Mouse (Mus musculus): ENCODE data around the gene Elp4.

Gene Elp4

DNA sequence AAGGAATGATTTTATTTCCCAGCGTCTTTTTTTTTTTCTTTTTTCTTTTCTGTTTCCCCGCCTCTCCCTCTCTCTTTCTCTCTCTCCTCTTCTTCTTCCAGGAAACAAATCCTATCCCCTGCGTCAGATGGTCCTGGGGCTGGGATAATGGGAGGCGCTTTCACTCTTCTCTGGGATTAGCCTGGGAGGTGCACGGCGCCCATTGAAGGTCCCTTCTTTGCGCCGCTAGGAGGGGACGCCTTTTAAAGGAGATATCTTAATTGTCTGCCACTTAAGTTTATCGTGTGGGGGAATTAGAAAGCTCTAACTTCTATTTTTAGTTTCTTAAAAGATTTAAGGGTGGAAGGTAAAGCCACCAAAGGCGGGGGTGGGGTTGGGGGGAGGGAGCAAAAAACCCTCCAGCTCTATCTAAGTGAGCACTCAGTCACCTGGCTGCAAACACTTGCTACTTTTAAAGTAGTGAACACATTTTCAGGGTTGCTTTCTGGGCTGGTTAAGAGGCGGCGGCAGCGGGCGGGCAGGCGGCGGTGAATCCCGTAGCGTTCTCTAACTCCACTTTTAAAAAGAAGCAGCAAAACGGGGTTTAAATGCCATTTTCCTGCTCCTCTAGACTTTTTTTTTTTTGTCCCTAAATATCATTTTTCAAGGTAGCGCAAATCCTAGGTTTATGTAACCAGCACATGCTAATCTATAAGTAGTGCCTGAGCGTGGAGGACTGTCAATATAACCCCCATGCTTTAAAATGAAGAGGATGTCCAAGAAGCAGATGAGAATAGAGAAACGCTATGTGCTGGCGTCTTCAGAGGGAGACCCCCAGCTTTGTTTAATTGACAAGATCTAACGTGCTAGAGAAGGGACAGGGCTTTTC lies 215.7 kb downstream of the Elp4 start:
- in situ Hi-C loops (cut with MboI; ENCODE audit: low pct_unique_long_range_greater_than_20kb in 1 of 2, low sequenced_read_pairs in 2 of 2, unreplicated experiment in 1 of 2): loop anchor here in 1 of 2 experiments (25.0 kb wide), 1 partner anchor 551 kb away; the partner anchor contains the start of gene Wt1

DNA sequence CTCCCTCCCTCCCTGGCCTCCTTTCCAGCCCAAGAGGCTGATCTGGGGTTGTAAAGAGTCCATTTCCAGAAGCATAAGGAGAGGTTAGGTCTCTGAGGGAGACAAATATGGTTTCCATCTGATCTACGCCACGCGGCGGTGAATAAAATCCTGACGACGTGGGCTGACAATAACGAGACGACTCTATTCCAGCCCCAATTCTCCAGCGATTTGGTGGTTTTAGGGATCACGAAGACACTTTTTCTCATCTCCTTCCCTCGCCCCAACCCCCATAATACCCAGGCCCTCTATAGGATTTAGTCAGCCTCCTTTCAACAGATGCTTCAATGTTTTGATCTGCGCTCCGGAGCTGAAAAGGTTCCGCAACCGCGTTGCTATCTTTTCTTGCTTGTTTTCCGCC lies 216.4 kb downstream of the Elp4 start:
- in situ Hi-C loops (cut with MboI; ENCODE audit: low pct_unique_long_range_greater_than_20kb in 1 of 2, low sequenced_read_pairs in 2 of 2, unreplicated experiment in 1 of 2): loop anchor here in 1 of 2 experiments (25.0 kb wide), 1 partner anchor 551 kb away; the partner anchor contains the start of gene Wt1

DNA sequence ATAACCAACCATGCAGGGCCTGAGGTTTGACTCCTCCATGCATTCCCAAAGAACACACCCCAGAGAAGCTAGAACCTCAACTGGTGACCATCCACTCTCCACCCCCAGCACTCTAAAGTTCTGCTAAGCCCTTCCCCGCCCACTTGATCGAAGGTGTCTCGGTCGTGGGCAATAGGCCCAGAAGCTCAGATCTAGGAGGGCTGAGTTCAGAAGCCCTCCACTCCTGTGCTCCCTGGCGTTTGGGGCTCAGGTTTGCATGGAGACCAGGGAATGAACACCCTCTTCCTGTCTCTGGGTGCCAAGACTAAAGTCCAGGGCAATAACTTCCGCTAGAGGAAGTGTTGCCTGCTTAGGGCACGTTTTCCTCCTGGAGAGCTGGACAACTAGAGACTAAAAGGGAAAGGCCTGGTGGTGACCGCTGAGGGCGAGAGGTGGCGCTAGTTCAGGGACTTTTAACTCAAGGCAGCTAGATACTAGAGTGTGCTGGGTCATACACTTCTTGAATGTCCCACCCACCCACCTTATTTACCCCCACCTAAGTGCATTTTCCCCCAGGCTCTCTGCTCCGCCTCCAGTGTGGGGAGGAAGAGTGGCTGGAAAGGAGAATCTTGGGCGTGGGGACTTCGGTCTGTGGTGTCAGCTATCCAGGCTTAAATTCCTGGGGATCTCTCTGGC lies 216.9 kb downstream of the Elp4 start:
- in situ Hi-C loops (cut with MboI; ENCODE audit: low pct_unique_long_range_greater_than_20kb in 1 of 2, low sequenced_read_pairs in 2 of 2, unreplicated experiment in 1 of 2): loop anchor here in 1 of 2 experiments (25.0 kb wide), 1 partner anchor 550 kb away; the partner anchor contains the start of gene Wt1

GRCm38 (mm10) chr2:105686363-105687316 lies 217.7 kb downstream of the Elp4 start:
- in situ Hi-C loops (cut with MboI; ENCODE audit: low pct_unique_long_range_greater_than_20kb in 1 of 2, low sequenced_read_pairs in 2 of 2, unreplicated experiment in 1 of 2): loop anchor here in 1 of 2 experiments (25.0 kb wide), 1 partner anchor 549 kb away; the partner anchor contains the start of gene Wt1

DNA sequence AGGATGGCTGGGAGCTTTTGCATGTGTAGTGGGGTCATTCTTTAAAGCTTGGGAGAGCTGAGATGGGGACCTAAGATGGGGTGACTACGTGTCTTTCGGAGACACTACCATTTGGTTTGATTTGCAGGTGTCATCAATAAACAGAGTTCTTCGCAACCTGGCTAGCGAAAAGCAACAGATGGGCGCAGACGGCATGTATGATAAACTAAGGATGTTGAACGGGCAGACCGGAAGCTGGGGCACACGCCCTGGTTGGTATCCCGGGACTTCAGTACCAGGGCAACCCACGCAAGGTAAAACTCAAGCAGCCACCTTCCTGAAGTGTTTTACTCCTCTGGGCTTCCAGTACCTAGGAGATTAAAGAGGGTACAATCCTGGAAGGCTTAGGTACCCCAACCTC lies 218.7 kb downstream of the Elp4 start:
- in situ Hi-C loops (cut with MboI; ENCODE audit: low pct_unique_long_range_greater_than_20kb in 1 of 2, low sequenced_read_pairs in 2 of 2, unreplicated experiment in 1 of 2): loop anchor here in 1 of 2 experiments (25.0 kb wide), 1 partner anchor 548 kb away; the partner anchor contains the start of gene Wt1

GRCm38 (mm10) chr2:105684991-105685650 lies 219.2 kb downstream of the Elp4 start:
- in situ Hi-C loops (cut with MboI; ENCODE audit: low pct_unique_long_range_greater_than_20kb in 1 of 2, low sequenced_read_pairs in 2 of 2, unreplicated experiment in 1 of 2): loop anchor here in 1 of 2 experiments (25.0 kb wide), 1 partner anchor 548 kb away; the partner anchor contains the start of gene Wt1

DNA sequence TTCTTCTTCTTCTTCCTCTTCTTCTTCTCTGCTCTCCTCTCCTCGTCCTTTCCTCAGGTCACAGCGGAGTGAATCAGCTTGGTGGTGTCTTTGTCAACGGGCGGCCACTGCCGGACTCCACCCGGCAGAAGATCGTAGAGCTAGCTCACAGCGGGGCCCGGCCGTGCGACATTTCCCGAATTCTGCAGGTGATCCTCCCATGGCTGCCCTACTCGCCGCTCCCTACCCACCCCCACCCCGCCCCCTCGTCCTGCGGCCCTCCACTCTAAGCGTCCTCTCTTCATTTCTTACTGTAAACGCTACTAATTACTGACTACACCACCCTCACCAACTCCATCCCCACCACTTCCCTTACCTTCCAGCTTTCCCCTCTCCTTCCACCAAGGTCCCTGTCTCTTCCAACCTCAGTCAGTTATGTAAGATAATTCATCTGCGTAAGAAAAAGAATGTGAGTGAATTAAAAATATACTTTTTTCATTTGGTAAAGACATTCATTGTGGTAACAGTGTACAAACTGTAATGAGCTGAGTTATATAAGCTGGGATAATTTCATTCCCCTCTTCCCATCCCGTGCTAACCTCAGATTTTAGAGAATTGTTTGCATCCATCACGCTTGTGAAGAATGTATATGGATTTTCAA lies 220.5 kb downstream of the Elp4 start:
- in situ Hi-C loops (cut with MboI; ENCODE audit: low pct_unique_long_range_greater_than_20kb in 1 of 2, low sequenced_read_pairs in 2 of 2, unreplicated experiment in 1 of 2): loop anchor here in 1 of 2 experiments (25.0 kb wide), 1 partner anchor 547 kb away; the partner anchor contains the start of gene Wt1

- in situ Hi-C loops (cut with MboI; ENCODE audit: low pct_unique_long_range_greater_than_20kb in 1 of 2, low sequenced_read_pairs in 2 of 2, unreplicated experiment in 1 of 2): loop anchor here in 1 of 2 experiments (25.0 kb wide), 1 partner anchor 545 kb away; the partner anchor contains the start of gene Wt1
These were observed 221.6 kb downstream of the Elp4 start for GRCm38 (mm10) chr2:105682634-105683351.

DNA sequence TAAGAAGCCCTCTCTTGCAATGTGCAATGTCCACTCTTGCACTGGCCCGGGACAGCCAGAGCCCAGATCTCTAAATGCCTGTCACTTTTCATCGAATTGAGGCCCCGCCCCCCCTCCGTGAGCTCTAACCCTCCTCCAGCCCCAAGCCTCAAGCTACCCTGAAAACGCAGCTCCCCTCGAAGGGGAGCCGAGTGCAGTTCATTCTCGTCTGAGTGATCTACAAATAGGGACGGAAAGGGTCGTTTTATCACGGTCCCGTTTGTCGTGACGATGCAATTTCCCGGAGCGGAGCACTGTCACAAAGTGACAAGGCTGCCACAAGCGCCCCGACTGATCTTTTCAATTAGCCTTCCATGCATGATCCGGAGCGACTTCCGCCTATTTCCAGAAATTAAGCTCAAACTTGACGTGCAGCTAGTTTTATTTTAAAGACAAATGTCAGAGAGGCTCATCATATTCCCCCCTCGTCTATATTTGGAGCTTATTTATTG lies 222.3 kb downstream of the Elp4 start:
- in situ Hi-C loops (cut with MboI; ENCODE audit: low pct_unique_long_range_greater_than_20kb in 1 of 2, low sequenced_read_pairs in 2 of 2, unreplicated experiment in 1 of 2): loop anchor here in 1 of 2 experiments (25.0 kb wide), 1 partner anchor 545 kb away; the partner anchor contains the start of gene Wt1

GRCm38 (mm10) chr2:105680999-105681710 lies 223.2 kb downstream of the Elp4 start:
- in situ Hi-C loops (cut with MboI; ENCODE audit: low pct_unique_long_range_greater_than_20kb in 1 of 2, low sequenced_read_pairs in 2 of 2, unreplicated experiment in 1 of 2): loop anchor here in 1 of 2 experiments (25.0 kb wide), 1 partner anchor 544 kb away; the partner anchor contains the start of gene Wt1

GRCm38 (mm10) chr2:105680146-105680998 lies 224.0 kb downstream of the Elp4 start:
- in situ Hi-C loops (cut with MboI; ENCODE audit: low pct_unique_long_range_greater_than_20kb in 1 of 2, low sequenced_read_pairs in 2 of 2, unreplicated experiment in 1 of 2): loop anchor here in 1 of 2 experiments (25.0 kb wide), 1 partner anchor 543 kb away; the partner anchor contains the start of gene Wt1

DNA sequence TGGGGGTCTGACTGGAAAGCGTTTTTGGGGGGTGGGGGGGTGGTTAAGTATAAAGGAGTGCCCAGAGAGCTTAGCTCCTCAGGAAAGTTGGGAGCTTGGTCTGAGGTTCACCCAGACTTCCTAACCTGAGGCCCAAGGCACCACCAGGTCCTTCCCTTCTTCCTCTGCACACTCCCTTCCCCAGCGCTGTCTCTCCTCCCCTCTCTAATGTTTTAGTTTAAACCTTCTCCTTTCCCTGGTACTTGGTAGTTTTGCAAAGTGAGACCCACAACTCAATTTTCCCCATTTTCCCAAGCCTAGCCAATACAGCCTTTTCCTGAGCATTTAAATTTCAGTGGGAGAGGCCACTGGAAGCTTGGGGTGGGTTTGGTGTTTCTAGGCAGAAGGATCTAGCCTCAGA lies 225.0 kb downstream of the Elp4 start:
- in situ Hi-C loops (cut with MboI; ENCODE audit: low pct_unique_long_range_greater_than_20kb in 1 of 2, low sequenced_read_pairs in 2 of 2, unreplicated experiment in 1 of 2): loop anchor here in 1 of 2 experiments (25.0 kb wide), 1 partner anchor 542 kb away; the partner anchor contains the start of gene Wt1

DNA sequence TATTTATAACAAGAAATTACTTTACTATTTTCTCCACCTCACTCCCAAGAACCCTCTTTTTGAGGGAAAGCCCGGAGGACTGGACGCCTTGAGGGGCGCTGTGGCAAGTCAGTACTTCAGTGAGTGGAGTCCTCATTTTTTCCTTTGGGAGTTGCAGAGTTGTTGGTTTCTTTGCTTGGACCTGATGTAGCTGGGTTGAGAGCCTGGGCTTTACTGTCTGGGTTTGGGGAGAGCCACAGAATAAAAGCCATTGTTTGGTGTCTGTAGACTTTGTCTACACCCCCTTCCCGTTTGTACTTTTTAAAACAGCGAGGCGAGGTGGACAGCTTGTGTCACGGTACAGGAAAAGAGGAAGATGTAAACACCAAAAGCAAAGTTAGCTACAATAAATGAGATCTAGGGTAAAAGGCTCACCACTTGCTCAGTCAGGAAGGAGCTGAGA lies 225.5 kb downstream of the Elp4 start:
- in situ Hi-C loops (cut with MboI; ENCODE audit: low pct_unique_long_range_greater_than_20kb in 1 of 2, low sequenced_read_pairs in 2 of 2, unreplicated experiment in 1 of 2): loop anchor here in 1 of 2 experiments (25.0 kb wide), 1 partner anchor 542 kb away; the partner anchor contains the start of gene Wt1

- in situ Hi-C loops (cut with MboI; ENCODE audit: low pct_unique_long_range_greater_than_20kb in 1 of 2, low sequenced_read_pairs in 2 of 2, unreplicated experiment in 1 of 2): loop anchor here in 1 of 2 experiments (25.0 kb wide), 1 partner anchor 541 kb away; the partner anchor contains the start of gene Wt1
These were observed 226.1 kb downstream of the Elp4 start for GRCm38 (mm10) chr2:105678306-105678705.
